Mouse (Mus musculus) intestine, postnatal 0 days (tissue): Measurements from ENCODE around the gene Dnajb4. TPM values are rescaled to one million over a fixed set of nuclear protein-coding genes. Genes with fewer than 3 reads are reported as not detected.
A peak's percentile ranks its signal among the peaks of the same experiment; 100 is the strongest.
"Not testable (repeated sequence)": the region's sequence is repeated elsewhere in the genome, so short reads cannot be mapped to it uniquely, and the experiment has no call there.

Source experiments
- ATAC-seq: fragments of 200-750 bp; cut with Nextera tagmentation; 2 replicates; pipeline ENCODE4 v1.8.0; 2017; ENCODE audit warnings: mild to moderate bottlenecking, moderate TSS enrichment, moderate library complexity
- H3K27ac ChIP-seq: fragments of 300-500 bp; sonication (generic); 2 replicates; pipeline ENCODE4 v1.5.1; 2014; ENCODE audit warnings: mild to moderate bottlenecking, low read depth, low read length, moderate library complexity
- H3K27me3 ChIP-seq: fragments of 300-500 bp; sonication (generic); replicated peaks from 2 replicates; pipeline ENCODE4 v1.6.1; 2014; ENCODE audit warnings: low read length, mixed read lengths; ENCODE audit not compliant: control insufficient read depth, insufficient read depth
- H3K36me3 ChIP-seq: fragments of 300-500 bp; sonication (generic); 2 replicates; pipeline ENCODE4 v1.6.1; 2014; ENCODE audit warnings: mild to moderate bottlenecking, moderate library complexity; ENCODE audit not compliant: control insufficient read depth, insufficient read depth
- H3K4me1 ChIP-seq: fragments of 300-500 bp; sonication (generic); replicated peaks from 2 replicates; pipeline ENCODE4 v1.6.1; 2014; ENCODE audit warnings: antibody characterized with exemption, low read length, mixed read lengths; ENCODE audit not compliant: control insufficient read depth, insufficient read depth
- H3K4me2 ChIP-seq: fragments of 300-500 bp; sonication (generic); replicated peaks from 2 replicates; pipeline ENCODE4 v1.6.1; 2014; ENCODE audit warnings: low read depth, mild to moderate bottlenecking, moderate library complexity
- H3K4me3 ChIP-seq: fragments of 300-500 bp; sonication (generic); 2 replicates; pipeline ENCODE4 v1.5.1; 2014; ENCODE audit warnings: low read depth, low read length
- H3K9ac ChIP-seq: fragments of 300-500 bp; sonication (generic); 2 replicates; pipeline ENCODE4 v1.6.1; 2014; ENCODE audit warnings: mild to moderate bottlenecking, low read depth, low read length
- H3K9me3 ChIP-seq: fragments of 300-500 bp; sonication (generic); 2 replicates; pipeline ENCODE4 v1.6.1; 2016; ENCODE audit warnings: mixed run types; ENCODE audit not compliant: control insufficient read depth
- CTCF ChIP-seq: sonication (generic); IDR thresholded peaks from 2 replicates; pipeline ENCODE4 v1.5.1; 2016; ENCODE audit warnings: low read depth, mild to moderate bottlenecking, control low read depth, antibody characterized with exemption, moderate library complexity
- WGBS: fragments of 180-500 bp; shearing (Covaris S2); extraction: QIAGEN DNeasy Blood & Tissue Kit; methylation state at CpG from one replicate; pipeline ENCODE4 v1.1.7; 2014; 5-methylcytosine and 5-hydroxymethylcytosine counted together
- polyA plus RNA-seq: library from polyadenylated mRNA; unstranded; fragments of >200 nt; fragmentation: Nextera tagmentation; extraction: Ambion mirVana; gene quantifications from 2 replicates; pipeline ENCODE4 v1.2.1, GENCODE M21; 2015

Dnajb4 gene
- 17.9 and 20.4 TPM in 2 replicates for polyA plus RNA-seq

- no peaks in the 10 kb centered on the region for H3K9me3 ChIP-seq
- peaks cover 9% of the 10 kb centered on the region; the same call in 1 of the 2 replicates for H3K4me1 ChIP-seq
- under 1% methylated on average over 83 of the region's 85 CpGs for WGBS
- H3K9ac ChIP-seq: peak within 1 kb of the TSS; percentile 98
- peak; percentile 96 for ATAC-seq
- peak within 1 kb of the TSS; percentile 100 for H3K27ac ChIP-seq
- H3K27me3 ChIP-seq: no peaks in the 10 kb centered on the region
- H3K36me3 ChIP-seq: no peaks in the 10 kb centered on the region; the same call in 1 of the 2 replicates
- peak within 1 kb of the TSS; percentile 91 for H3K4me3 ChIP-seq
- no peak for TF ChIP-seq CTCF
- H3K4me2 ChIP-seq: peak within 1 kb of the TSS; percentile 80
Measured at GRCm38 (mm10) chr3:152209967-152210634, at the start of gene Dnajb4, which contains the start of gene Fubp1. Gene Dnajb4, minus strand, starts transcription at chr3:152210302. Gene Fubp1, plus strand, starts transcription at chr3:152210422.

GRCm38 (mm10) chr3:152259409-152259808 lies 49.3 kb upstream of the Dnajb4 start:
- H3K27me3 ChIP-seq, H3K36me3 ChIP-seq, H3K4me3 ChIP-seq, H3K4me1 ChIP-seq, H3K9ac ChIP-seq, H3K4me2 ChIP-seq, H3K27ac ChIP-seq, H3K9me3 ChIP-seq: not testable (repeated sequence)
- WGBS: 18% methylated on average over 7 of the region's 9 CpGs
- peak; percentile 90 for TF ChIP-seq CTCF
- ATAC-seq: peak; percentile 51

GRCm38 (mm10) chr3:152257528-152257927 lies 47.4 kb upstream of the Dnajb4 start:
- Histone ChIP-seq H3K4me2 (no peak overlapping the region), H3K9me3 (no peaks in the 10 kb centered on the region), H3K27ac (no peak overlapping the region), H3K4me1 (peaks cover 8% of the 10 kb centered on the region; the same call in 1 of the 2 replicates), H3K27me3 (no peaks in the 10 kb centered on the region), H3K9ac (no peak overlapping the region), H3K4me3 (no peak overlapping the region), H3K36me3 (no peaks in the 10 kb centered on the region)
- no peak for ATAC-seq
- 89% methylated on average over 3 of the region's 3 CpGs for WGBS
- no peak for TF ChIP-seq CTCF

GRCm38 (mm10) chr3:152250487-152250886 lies 40.4 kb upstream of the Dnajb4 start:
- Histone ChIP-seq H3K9ac (no peak overlapping the region), H3K9me3 (no peaks in the 10 kb centered on the region), H3K27me3 (no peaks in the 10 kb centered on the region), H3K4me1 (no peaks in the 10 kb centered on the region), H3K27ac (no peak overlapping the region), H3K4me2 (no peak overlapping the region), H3K36me3 (no peaks in the 10 kb centered on the region), H3K4me3 (no peak overlapping the region)
- 79% methylated on average over 1 of the region's 1 CpGs for WGBS
- no peak for ATAC-seq
- TF ChIP-seq CTCF: no peak

GRCm38 (mm10) chr3:152247708-152248107 lies 37.6 kb upstream of the Dnajb4 start:
- Histone ChIP-seq H3K4me3 (no peak overlapping the region), H3K4me1 (no peaks in the 10 kb centered on the region), H3K9me3 (no peaks in the 10 kb centered on the region), H3K36me3 (no peaks in the 10 kb centered on the region), H3K4me2 (no peak overlapping the region), H3K27me3 (no peaks in the 10 kb centered on the region), H3K9ac (no peak overlapping the region), H3K27ac (no peak overlapping the region)
- 90% methylated on average over 12 of the region's 12 CpGs for WGBS
- no peak for TF ChIP-seq CTCF
- ATAC-seq: no peak

DNA sequence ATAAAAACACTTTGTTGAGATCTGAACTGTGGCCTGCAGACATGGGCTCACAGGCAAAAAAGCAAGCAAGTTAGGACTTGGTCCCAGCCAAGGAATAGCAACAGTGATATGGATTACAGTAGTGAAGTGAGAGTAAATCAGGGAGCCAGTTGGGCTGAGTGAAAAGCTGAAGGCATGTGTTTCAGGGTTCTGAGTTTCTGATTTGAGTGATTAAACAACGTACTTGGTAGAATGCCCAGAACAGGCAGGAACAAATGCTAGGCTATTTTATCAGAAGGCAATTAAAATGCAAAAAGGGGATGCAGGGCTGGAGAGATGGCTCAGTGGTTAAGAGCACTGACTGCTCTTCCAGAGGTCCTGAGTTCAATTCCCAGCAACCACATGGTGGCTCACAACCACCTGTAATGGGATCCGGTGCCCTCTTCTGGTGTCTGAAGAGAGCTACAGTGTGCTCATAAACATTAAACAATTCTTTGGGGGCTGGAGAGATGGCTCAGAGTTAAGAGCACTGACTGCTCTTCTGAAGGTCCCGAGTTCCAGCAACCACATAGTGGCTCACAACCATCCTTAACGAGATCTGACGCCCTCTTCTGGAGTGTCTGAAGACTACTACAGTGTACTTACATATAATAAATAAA lies 35.3 kb upstream of the Dnajb4 start:
- WGBS: 75% methylated on average over 5 of the region's 5 CpGs

More for the DNA sequence above, 35.3 kb upstream of the Dnajb4 start:
- no peak for TF ChIP-seq CTCF
- no peak for ATAC-seq
- no peaks in the 10 kb centered on the region for H3K4me1 ChIP-seq
- H3K27me3 ChIP-seq: no peaks in the 10 kb centered on the region
- no peaks in the 10 kb centered on the region for H3K36me3 ChIP-seq
- H3K9ac ChIP-seq: no peak overlapping the region
- H3K4me2 ChIP-seq: no peak overlapping the region
- no peak overlapping the region for H3K4me3 ChIP-seq
- no peak overlapping the region for H3K27ac ChIP-seq
- H3K9me3 ChIP-seq: no peaks in the 10 kb centered on the region
